Mouse (Mus musculus): ENCODE measurements around the gene Leo1.
A peak's percentile ranks its signal among the peaks of the same experiment; 100 is the strongest.
"Not testable (repeated sequence)": the region's sequence is repeated elsewhere in the genome, so short reads cannot be mapped to it uniquely, and the experiment has no call there.

Gene Leo1

DNA sequence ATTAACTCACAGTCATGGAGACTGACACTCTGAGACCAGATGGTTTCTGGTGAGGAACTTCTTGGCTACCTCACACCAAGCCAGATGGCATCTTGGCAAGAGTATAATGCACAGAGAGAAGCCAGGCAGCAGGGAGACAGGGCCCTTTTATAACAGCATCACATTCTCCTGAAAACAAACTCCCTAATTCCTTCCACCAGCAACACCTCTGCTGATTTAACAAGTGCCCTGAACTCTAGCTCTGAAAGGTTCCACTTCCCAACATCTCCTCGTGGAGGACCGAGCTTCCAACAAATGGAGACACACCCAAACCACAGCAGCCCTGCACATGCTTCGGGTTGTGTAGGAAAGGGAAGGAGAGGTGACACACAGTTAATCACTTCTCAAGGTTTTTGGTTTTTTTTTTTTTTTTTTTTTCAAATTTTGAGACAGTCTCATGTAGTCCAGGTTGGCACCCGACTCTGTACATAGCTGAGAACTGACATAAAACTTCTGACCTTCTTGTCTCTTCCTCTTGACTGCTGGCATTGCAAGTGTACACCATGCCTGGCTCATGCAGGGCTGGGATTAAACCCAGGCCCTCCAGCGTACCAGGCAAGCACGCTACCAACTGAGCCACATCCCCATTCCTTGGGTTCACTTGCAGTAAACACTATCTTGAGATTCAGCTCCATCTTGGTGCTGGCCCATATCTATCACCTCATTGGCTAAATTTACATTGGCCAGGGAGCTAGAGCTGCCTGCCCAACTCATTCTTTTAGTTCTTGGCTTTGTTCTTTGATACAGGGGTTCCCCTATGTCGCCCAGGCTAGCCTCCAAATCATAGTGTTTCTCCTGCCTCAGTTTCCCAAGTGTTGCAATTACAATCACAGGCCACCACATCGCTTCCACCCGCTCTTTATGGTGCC lies 13.7 kb upstream of the Leo1 start:
- no peak for DNase-seq (ENCODE audit: low spot score)

- no peak for DNase-seq (ENCODE audit: low spot score)
Observed at GRCm38 (mm10) chr9:75428274-75428600, 13.1 kb upstream of the Leo1 start.

- DNase-seq (ENCODE audit: low spot score) = no peak
Observed at GRCm38 (mm10) chr9:75429040-75429439, 12.3 kb upstream of the Leo1 start.

DNA sequence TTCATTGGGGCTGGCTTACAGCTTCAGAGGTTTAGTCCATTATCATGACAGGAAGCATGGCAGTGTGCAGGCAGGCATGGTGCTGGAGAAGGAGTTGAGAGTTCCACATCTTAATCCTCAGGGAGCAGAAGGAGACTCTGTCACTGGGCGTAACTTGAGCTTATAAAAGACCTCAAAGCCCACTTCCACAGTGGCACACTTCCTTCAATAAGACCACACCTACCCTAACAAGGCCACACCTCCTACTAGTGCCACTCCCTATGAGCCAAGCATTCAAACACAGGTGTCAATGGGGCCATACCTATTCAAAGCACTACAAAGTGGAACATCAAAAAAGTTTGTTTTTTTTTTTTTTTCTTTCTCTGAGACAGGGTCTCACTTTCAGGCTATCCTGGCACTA lies 11.7 kb upstream of the Leo1 start:
- no peak for DNase-seq (ENCODE audit: low spot score)

- no peak for DNase-seq (ENCODE audit: low spot score)
Observed at GRCm38 (mm10) chr9:75430822-75431621, 10.3 kb upstream of the Leo1 start.

GRCm38 (mm10) chr9:75432694-75433093 lies 8.6 kb upstream of the Leo1 start:
- no peak for DNase-seq (ENCODE audit: low spot score)

DNA sequence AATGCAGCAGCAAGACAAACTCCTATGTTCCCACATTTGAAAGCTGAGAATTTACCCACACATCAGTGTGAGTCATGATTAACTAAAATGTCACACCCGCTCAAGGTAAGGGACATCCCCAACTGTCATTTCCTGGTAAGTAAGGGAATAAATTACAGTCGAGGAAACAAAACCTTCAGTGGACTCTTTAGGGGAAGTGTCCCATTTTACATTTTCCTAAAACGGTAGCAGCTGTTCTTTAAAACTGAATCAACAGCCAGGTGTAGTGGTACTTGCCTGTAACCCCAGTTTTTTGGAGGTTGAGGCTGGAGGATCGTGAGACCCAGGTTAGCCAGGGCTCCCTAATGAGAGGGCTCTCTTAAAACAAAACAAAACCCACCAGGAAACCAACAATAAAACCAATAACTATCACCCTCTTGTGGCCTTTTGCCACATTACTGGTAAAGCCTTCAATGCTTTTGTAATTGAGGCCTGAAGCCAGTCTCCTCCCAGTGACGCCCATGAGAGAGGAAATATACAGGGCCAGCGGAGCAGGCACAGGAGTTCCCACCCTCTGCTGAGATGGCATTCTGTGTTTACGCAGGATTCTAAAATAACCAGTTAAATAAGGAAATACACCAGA lies 7.0 kb upstream of the Leo1 start:
- peak; percentile 88 for DNase-seq (ENCODE audit: low spot score)

GRCm38 (mm10) chr9:75434872-75435271 lies 6.5 kb upstream of the Leo1 start:
- no peak for DNase-seq (ENCODE audit: low spot score)

- peak; percentile 36 for DNase-seq (ENCODE audit: low spot score)
Observed at GRCm38 (mm10) chr9:75435291-75435690, 6.0 kb upstream of the Leo1 start.

- peak; percentile 95 for DNase-seq (ENCODE audit: low spot score)
Observed at GRCm38 (mm10) chr9:75435918-75436317, 5.4 kb upstream of the Leo1 start.

DNA sequence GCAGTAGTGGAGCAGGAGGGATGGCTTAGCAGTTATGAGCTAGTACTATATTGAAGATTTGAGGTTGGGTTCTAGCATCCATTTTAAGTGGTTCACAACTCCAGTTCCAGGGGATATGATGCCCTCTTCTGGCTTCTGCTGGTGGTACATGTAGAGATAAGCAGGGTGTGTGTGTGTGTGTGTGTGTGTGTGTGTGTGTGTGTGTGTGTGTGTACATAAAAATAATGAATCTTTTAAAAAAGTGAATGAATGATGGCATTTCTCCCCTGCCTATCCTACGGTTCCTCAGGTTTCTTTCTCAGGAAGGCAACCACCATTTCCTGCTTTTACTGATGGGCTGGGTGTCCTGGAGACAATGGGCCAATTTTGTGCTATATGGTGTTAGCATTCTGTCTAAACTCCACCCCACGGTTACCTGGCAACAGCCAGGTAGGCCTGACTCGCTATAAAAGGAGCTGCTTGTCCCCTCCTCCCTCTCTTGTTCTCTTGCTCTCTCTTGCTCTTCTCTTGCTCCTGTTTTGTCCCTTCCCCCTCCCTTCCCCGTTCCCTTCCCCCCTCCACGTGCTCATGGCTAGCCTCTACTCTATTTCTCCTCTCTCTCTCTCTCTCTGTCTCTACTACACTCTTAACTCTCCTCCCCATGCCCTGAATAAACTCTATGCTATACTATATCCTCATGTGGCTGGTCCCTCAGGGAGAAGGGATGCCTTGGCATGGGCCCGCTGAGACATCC lies 3.5 kb upstream of the Leo1 start:
- DNase-seq (ENCODE audit: low spot score) = peak; percentile 51

GRCm38 (mm10) chr9:75441691-75442131 lies 387 bp downstream of the Leo1 start:
- DNase-seq (ENCODE audit: low spot score) = peak; percentile 32

DNA sequence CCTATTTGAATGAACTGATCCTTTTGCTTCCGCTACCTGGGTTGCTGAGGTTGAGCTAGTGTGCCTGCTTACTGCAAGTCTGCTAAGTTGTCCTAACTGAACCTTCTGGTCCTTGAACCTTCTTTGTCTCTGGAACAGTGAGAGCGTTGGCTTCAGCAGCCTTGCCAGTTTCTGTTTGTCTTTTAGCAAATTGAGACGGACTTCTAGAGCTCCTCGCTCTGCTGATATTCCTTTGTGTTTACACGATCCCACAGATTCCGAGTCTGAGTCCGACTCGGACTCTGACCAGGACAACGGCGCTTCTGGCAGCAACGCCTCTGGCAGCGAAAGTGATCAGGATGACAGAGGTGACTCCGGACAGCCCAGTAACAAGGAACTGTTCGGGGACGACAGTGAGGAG lies 3.7 kb downstream of the Leo1 start:
- no peak for DNase-seq (ENCODE audit: low spot score)

DNA sequence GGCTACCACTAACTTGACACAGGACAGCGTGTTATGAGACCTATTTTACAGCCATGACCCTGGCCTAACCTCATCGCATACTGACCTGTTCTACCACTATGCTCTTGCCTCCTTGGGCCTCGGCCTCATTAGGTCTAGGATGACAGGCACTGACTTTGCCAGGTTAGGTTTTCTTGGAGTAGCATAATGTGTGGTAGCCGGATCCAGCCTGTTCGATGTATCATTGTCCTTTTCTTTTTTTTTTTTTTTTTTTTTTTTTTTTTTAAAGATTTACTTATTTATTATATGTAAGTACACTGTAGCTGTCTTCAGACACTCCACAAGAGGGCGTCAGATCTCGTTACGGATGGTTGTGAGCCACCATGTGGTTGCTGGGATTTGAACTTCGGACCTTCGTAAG lies 5.2 kb downstream of the Leo1 start:
- DNase-seq (ENCODE audit: low spot score) = not testable (repeated sequence)

GRCm38 (mm10) chr9:75448021-75448420 lies 6.7 kb downstream of the Leo1 start:
- no peak for DNase-seq (ENCODE audit: low spot score)

- no peak for DNase-seq (ENCODE audit: low spot score)
Observed at GRCm38 (mm10) chr9:75453994-75454393, 12.7 kb downstream of the Leo1 start.

- no peak for DNase-seq (ENCODE audit: low spot score)
Observed at GRCm38 (mm10) chr9:75455684-75456083, 14.4 kb downstream of the Leo1 start.

DNA sequence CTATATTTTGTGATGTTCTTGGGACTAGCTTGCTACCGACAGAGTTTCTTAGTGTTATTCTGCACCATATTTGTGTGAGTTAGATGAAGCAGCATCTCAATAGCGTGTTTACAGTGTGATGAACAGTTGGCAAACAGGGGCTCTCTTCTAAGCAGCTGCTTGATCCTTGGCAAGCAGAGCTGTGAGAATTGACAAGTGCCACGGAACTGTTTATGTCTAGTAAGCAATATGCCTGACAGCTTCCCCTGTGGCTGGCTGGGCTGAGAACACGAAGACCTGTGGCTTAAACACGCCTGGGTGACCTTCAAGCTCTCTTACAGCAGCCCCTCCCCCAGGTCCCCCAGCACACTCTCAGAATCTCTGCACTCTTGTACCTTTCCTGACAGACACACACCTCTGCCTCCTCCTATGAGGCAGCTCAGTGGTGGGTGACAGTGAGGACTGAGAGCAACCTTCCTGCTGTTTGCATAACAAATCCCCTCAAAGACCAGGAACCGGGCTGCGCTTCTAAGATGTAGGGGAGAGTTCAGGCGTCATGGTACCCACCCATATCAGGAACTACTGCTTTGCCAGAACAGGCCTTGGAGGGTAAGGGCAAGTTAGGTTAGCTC lies 21.8 kb downstream of the Leo1 start:
- DNase-seq (ENCODE audit: low spot score) = no peak

DNA sequence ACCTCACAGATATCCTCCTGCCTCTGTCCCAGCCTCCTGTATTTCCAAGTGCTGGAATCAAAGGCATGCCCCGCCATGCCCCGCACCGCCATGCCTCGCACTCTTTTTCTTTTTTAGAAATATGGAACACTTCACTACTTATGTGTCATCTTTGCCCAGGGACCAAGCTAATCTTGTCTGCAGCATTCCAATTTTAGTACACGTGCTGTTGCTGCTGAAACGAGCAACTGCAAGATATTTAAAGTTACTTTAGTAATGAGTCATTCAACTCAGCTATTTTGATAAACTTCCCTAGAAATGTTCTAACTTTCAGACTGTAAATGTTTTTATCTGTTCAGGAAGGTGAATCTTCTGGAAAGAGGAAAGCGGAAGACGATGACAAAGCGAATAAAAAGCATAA lies 24.5 kb downstream of the Leo1 start:
- DNase-seq (ENCODE audit: low spot score) = no peak

GRCm38 (mm10) chr9:75466641-75467040 lies 25.3 kb downstream of the Leo1 start:
- no peak for DNase-seq (ENCODE audit: low spot score)

DNA sequence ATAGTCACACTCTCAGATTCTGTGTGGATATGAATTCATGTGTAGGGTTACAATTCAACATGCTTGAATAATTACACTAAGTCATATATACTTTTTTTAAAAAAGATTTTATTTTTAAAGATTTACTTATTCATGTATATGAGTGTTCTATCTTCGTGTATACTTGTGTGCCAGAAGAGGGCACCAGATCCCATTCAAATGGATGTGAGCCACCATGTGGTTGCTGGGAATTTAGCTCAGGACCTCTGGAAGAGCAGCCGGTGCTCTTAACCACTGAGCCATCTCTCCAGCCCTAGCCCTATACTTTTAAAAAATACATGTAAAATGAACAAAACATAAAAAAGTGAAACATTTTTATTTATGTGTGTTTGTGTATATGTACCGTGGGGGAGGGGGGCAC lies 26.3 kb downstream of the Leo1 start:
- no peak for DNase-seq (ENCODE audit: low spot score)

GRCm38 (mm10) chr9:75468297-75468696 lies 27.0 kb downstream of the Leo1 start:
- DNase-seq (ENCODE audit: low spot score) = no peak

Measured in lung, postnatal 25 days (tissue).